Mouse (Mus musculus): ENCODE measurements at regions not wholly inside any gene's neighbourhood (a gene's known extent, or its start where the extent isn't known, plus 50 kb on each side); places are given as distances from the start of the nearest gene placed in this dataset.
A peak's percentile ranks its signal among the peaks of the same experiment; 100 is the strongest.

DNA sequence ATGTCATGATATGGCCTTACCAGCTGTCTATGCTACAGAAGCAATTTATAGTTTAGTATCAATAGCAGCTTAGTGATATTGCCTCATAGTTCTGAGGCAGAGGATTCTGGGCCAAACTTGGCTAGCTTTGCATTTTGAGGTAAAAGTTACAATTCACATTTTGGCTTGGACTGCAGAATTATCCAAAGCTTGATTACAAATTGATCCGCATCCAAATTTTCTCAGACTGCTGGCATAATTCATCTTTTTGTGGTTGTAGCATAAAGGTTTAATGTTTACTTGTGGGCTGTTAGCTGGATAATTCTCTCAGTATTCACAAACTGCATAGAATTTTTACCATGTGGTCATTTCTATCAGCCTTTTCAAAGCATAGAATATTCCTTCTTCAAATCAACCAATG lies 589.9 kb upstream of the Pdcd1 start:
- ATAC-seq (ENCODE audit: poor library complexity, severe bottlenecking) = no peak

DNA sequence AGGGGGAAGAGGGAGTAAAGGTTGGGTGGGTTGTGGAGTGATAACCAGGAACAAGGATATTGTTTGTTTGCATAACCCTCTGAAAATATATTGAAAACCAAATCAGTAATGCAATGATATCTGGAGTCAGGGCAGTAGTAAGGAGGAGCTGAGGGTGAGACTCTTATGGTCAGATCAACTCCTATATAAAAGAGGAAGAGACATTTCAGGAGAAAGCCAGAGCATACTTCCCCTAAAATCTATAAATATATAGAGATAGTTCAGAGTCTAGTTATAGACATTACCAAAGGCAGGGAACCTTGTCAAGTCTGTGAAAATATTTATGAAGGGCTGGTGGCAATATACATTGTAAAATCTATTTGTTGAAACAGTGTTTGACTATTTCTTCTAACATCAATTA lies 605.9 kb upstream of the Pdcd1 start:
- peak; percentile 47; the same call in 1 of the 2 replicates for ATAC-seq (ENCODE audit: poor library complexity, severe bottlenecking)

DNA sequence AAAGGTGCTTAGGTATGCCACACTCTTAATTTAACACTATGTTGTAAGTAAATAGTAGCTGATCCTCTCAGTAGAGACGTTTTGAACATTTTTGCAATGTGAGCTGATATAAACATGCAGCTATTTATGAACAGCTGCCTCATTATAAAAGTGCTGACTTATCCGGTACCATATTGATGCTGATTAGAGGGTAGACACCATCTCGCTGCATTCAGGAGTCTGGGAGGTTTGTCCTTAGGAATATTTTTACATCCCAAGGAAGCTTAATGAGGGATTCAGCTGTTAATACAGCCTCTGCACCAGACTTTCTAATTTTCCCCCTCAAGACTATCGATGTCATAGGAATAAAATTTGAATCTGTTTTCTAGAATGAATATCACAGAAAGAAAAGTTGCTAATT lies 619.3 kb upstream of the Pdcd1 start:
- no peak for ATAC-seq (ENCODE audit: poor library complexity, severe bottlenecking)

DNA sequence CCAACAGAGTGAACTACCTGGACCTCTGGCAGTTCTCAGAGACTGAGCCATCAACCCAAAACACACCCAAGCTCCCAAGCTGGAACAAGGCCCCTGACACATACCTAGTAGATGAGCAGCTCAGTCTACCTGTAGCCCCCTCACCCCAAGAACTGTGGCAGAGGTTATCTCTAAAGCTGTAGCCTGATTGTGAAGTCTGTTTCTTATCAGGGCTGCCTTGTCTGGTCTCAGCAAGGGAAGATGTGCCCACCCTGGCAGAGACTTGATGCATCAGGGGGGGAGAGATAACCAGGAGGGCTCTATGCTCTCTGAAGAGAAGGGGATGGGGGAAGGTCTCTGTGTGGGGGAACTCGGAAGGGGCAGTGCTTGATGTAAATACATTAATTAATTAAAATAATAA lies 612.9 kb upstream of the Fam174a start:
- no peak for ATAC-seq (ENCODE audit: poor library complexity, severe bottlenecking)

DNA sequence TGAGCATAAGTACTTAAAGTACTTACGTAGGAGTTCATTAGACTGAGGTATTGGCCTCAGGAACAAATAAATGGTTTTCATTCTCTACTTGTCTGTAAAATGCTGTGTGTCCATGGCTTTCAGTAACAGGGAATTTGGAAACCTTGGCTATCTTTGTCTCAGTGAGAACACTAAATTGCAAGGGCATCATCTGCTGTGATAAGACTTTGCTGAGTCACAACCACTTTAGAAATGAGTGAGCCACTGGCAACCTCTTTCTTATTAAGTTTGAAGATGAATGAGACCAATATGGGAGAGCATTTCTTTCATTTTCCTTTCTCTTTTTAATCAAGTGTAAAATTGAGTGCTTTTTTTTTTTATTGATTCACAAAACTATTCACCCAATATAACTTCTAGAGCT lies 611.7 kb upstream of the Fam174a start:
- ATAC-seq (ENCODE audit: poor library complexity, severe bottlenecking) = no peak

DNA sequence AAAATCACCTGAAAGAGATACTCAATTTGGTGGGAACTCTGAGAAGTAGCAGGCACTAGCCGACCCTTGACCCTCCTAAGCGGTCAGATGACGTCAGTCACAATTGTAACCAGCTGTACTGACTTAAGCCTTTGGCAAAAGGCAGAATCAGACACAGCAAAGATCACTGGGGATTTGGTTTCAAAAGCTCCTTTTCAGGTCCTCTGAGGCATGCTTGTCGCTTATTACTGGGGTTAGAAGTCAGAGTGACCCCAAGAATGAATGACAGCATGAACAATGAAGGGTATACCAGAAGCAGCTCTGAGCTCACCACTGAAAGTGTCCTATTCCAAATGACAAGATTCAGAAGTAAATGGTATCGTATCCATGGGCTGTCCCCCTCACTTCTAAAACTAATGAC lies 600.6 kb upstream of the Fam174a start:
- ATAC-seq (ENCODE audit: poor library complexity, severe bottlenecking) = no peak

DNA sequence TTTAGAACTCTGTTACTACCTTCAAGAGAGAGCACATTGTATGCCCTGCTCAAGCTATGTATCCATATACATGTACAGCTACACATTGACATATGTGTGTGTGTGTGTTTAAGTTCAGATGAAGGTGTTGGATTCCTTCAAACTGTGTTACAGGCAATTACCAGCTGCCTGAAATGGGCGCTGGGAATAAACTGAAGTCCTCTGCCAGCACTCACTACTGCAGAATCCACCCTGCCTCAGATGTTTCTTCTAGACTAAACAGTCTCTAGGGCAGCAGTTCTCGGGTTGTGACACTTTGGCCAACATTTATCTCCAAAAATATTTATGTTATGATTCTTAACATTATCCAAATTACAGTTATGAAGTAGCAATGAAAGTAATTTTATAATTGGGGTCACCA lies 595.7 kb upstream of the Fam174a start:
- ATAC-seq (ENCODE audit: poor library complexity, severe bottlenecking) = no peak

DNA sequence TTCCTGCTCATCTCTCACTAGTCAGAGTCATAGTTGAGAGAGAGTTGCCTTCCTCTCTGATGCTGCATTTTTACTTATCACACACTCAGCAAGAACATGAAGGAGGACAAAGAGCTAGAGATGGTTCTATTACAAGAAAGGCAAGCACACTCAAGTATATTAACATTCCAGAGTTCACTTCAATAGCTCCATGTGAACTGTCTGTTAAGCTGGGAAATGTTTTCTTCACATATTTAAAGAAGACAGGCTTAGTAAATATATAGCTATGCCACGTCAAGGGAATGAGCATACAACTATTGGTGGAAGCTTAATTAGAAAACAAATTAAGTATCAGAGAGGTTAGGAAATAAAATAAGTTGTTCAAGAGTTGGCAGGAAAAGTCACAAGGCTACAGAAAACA lies 559.9 kb upstream of the Fam174a start:
- no peak for ATAC-seq (ENCODE audit: poor library complexity, severe bottlenecking)

DNA sequence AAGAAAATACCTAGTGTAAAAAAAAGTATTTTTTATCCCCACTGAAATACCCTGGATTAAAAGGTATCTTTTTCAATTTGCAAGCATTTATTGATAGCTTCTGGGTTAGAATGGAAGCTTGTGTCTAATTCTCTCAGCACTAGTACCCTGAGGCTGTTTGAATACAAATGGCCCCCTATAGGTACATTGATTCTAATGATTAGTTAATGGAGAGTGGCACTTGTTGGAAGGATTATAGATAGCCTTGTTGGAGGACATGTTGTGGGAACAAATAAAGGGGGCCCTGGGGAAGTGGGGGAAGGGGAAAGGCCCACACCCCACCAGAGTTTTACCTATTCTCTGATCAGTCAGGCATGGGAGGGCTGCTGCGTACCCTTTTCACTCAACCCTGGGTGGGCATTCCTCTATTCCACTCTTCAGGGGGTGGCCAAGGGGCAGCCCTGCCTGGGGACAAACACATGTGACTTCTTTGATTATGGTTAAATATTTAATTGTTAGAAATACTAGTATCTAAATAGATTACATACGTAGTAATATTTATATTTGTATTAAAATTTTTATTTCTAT lies 524.3 kb upstream of the Fam174a start:
- ATAC-seq (ENCODE audit: poor library complexity, severe bottlenecking) = no peak

DNA sequence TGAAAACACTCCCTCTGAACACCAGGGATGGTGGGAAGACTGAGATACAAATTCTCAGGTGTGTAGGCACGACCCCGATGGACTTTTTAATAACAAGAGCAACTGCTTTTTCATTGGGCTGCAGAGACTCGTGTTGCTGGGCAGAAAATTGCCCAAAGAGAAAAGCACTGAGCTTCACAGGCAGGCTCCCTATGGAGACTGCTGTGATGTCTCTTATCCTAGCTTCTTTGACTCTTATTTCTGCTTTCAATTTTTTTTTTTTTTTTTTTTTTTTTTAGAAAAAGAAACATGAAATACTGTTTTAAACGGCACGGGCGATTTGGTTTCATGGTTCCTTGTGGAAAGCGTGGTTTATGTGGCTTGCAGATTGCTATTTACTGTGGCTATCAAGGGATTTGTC lies 522.8 kb upstream of the Fam174a start:
- no peak for ATAC-seq (ENCODE audit: poor library complexity, severe bottlenecking)

DNA sequence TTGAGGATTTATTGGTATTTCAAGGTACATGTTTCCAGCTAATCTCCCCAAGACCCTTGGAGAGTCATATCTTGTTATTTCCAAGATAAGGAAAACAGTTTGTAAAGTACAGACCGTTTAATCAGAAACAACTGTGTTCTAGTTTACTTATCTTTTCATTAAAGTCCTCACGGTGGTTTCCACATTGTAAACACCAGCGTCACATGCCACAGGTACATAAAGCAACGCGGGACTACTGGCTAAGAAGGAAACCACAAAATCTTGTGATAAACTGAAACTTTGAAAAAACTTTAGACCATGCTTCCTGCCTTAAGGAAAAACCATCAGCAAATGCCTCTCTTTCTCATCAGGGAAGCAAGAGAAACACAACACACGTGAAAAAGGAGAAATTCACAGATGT lies 522.4 kb upstream of the Fam174a start:
- 0 out of 2 replicates have a peak, but pooled peaks have one; percentile 10 for ATAC-seq (ENCODE audit: poor library complexity, severe bottlenecking)

DNA sequence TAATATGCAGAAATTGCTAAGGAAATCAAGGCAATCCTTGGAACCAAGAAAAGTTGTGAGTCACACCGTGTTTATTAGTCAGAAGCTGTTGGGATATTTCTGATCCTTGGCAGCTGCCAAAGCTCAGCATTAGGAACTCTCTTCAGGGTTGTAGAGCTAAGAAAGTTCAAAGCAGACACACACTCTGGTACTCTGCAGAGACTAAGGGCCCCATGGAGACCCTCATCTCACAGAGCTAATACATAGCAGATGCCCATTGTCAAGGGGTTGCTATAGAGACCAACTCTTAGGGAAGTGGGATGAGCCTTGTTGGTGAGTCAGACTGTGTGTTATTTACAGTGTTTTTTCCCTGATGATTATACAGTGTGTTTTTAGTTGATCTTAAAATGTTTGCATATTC lies 517.4 kb upstream of the Fam174a start:
- no peak for ATAC-seq (ENCODE audit: poor library complexity, severe bottlenecking)

DNA sequence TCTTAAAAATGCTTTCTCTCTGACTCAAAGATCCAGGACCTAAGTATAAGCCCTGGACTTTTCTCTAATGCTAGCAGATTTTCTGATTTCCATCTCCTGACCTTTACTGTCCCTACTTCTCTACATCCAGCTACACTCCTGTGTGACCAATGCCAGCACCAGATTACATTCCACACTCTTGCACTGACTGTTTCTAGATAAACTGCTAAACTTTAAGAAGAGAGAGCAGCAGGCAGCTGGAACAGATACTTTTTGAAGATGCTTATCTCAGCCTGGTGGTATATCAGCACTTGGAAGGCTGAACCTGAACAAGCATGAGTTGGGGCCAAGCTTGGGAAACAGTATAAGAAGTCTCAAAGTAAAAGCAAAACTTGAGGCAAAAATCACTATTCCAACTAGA lies 509.7 kb upstream of the Fam174a start:
- ATAC-seq (ENCODE audit: poor library complexity, severe bottlenecking) = no peak

DNA sequence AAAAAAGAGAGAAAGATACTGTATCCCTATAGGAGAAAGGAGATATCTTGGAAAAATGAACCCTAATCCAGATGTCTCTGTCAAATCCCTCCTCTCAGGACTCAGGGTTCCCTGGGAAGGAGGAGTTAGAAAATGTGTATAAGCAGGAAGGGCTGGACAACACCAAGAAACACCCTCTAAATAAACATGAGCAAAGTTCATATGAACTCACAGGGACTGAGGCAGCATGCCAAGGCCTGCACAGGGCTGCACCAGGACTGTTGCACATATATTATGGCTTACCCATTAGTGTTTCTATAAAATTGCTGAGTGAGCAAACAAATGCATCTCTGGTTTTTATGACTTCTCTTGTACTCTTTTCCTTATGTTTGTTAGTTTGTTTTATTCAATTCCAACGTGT lies 508.5 kb upstream of the Fam174a start:
- no peak for ATAC-seq (ENCODE audit: poor library complexity, severe bottlenecking)

DNA sequence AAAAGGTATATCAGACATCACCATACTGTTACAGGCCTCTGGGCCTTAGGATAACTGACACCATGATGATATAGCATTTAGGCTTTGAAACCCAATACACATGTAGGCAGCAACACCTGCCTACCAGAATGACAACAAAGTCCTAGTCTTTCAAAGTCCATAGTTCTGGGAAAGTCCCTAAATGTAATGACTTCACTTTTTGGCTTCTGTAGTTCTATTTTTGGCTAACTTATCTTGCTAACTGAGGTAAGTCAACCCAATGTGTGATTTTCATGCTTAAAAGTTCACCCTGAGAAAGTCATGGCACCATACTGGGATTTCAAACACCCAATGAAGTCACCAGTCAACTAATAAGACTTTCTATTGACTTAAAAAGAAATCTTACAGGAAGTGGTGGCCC lies 485.8 kb upstream of the Fam174a start:
- ATAC-seq (ENCODE audit: poor library complexity, severe bottlenecking) = no peak

DNA sequence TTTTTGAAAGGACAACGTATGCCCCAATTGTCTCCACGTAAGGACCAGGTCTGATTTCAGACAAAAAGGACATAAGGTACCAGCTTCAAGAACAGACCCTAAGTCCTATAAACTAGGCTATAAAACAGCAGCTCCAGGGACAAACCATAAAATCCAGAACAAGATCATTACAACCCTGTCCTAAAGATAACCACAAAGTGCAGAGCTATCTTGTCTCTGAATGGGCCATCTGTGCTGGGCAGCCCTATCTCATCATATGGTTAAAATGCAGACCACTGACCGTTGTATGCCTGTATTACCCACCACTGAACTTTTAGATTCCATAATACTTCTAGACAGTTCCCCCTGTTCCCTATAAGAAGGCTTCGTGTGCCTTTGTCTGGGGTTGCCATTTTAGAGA lies 477.4 kb upstream of the Fam174a start:
- no peak for ATAC-seq (ENCODE audit: poor library complexity, severe bottlenecking)

DNA sequence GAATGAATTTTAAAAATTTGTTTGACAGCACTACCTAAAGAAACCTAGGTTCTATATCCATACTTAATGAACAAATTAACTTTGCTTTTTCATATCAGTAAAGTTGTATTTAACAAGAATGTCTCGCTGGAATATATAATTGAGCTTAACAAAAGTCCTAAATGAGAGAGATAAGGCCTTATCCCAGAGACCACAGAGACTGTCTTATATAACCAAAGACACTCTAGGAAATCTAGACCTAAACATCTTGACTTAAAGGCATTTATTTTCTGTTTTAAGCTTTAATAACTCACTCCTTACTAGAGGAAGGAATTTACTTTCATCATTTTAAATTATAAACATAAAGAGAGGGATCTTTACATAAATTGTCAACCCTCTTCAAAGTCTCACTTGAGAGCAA lies 461.9 kb upstream of the Fam174a start:
- no peak for ATAC-seq (ENCODE audit: poor library complexity, severe bottlenecking)

DNA sequence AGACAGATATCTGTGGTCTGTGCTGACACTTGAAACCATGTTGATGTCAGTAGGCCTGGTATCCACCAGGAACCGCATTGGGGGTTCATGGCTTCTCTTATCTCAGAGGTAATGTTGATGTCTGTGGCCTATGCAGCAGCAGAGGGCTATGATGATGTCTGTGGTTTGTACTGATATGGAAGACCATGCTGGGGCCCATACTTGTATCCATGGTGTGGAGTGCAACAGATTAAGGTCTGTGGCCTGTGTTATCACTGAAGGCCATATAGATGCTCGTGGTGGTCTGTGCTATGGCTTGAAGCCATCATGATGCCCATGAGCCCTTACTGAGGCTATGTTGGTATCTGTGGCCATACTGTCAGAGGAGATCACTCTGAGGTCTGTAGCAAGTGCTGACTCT lies 455.0 kb upstream of the Fam174a start:
- peak; percentile 59 for ATAC-seq (ENCODE audit: poor library complexity, severe bottlenecking)

DNA sequence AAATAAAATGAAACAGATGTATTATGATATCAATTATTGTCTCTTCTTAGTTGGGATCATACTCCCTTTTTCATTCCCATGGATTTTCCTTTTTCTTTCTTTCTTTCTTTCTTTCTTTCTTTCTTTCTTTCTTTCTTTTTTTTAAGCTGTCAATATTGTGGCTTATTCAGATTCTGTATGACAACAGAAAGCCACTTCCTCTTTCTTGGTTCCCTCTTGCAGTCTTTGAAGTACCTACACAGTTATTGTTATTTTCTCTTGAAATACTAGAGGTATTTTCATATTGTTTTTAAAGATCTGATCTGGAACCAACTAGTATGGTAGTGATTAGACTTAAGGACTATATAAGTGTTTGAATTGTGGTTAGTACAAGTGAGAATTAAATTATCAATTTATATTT lies 444.6 kb upstream of the Fam174a start:
- ATAC-seq (ENCODE audit: poor library complexity, severe bottlenecking) = peak; percentile 59; the same call in 1 of the 2 replicates

DNA sequence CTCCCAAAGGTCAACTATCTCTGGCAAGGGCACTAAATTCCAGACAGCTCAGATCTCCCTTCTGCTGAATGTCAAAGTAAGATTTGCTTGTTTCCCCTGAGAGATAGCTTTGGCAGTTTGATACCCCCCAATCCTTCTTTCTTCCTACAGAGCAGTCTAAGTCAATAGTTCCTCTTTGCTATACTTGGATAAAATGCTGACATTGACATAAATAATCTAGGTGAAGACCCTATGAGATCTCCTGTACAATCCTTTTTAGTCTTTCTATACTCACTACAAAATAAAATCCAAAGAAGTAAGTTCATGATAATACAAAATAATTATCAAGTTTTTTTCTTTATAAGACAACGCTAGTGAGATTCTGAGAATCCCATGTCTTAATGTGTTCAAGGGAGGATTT lies 432.9 kb upstream of the Fam174a start:
- no peak for ATAC-seq (ENCODE audit: poor library complexity, severe bottlenecking)

DNA sequence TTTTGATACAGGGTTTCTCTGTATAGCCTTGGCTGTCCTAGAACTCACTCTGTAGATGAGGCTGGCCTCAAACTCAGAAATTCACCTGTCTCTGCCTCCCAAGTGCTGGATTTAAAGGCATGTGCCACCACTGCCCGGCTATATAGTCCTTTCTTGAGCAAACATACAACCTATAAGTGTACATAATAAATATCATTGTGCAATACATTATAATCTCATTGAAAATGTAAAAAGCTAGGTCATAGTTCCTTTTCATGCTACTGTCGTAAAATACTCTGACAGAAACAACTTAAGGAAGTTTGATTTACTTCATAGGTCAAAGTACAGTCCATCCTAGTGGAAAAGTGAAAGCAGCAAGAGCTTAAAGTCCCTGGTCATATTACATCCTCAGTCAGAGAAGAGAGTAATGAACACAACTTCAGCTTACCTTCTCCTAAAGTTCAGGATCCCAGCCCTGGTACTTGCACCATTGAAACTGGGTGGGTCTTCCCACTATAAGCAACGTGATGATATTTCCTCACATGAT lies 408.4 kb upstream of the Fam174a start:
- no peak for ATAC-seq (ENCODE audit: poor library complexity, severe bottlenecking)

DNA sequence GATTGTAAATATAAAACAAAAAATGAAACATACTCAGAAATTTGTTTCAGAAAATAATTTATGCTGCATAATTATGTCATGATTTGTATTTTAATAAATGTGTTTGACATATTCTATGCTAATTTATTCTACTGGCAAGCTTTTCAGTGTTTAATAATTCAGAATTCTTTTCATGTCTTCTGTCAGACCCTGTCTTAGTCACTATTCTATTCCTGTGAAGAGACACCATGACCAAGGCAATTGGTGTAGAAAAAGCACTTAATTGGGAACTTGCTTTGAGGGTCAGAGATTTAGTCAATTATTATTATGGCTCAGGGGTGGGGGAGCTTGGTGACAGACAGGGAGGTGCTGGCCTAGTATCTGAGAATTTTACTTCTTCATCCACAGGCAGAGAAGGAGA lies 402.6 kb upstream of the Fam174a start:
- ATAC-seq (ENCODE audit: poor library complexity, severe bottlenecking) = no peak

Measured in megakaryocyte, adult 5-6 weeks (primary cell).